Mouse (Mus musculus) neural tube, embryonic 14.5 days (tissue): ENCODE results near the gene Gon4l. TPM values are rescaled to one million over a fixed set of nuclear protein-coding genes. Genes with fewer than 3 reads are reported as not detected.

Source experiments
- ATAC-seq: fragments of 200-750 bp; cut with Nextera tagmentation; 2 replicates; pipeline ENCODE4 v1.8.0; 2017; ENCODE audit warnings: low read depth, mild to moderate bottlenecking, moderate TSS enrichment, moderate library complexity
- H3K27ac ChIP-seq: fragments of 300-500 bp; sonication (generic); 2 replicates; pipeline ENCODE4 v1.5.1; 2014; ENCODE audit warnings: low read depth, mild to moderate bottlenecking, control low read depth, low read length, moderate library complexity, mixed read lengths
- H3K27me3 ChIP-seq: fragments of 300-500 bp; sonication (generic); 2 replicates; pipeline ENCODE4 v1.6.1; 2014; ENCODE audit warnings: low read length; ENCODE audit not compliant: control insufficient read depth, insufficient read depth
- H3K36me3 ChIP-seq: fragments of 300-500 bp; sonication (generic); 2 replicates; pipeline ENCODE4 v1.6.1; 2014; ENCODE audit warnings: low read length, mixed read lengths; ENCODE audit not compliant: control insufficient read depth, insufficient read depth
- H3K4me1 ChIP-seq: fragments of 300-500 bp; sonication (generic); 2 replicates; pipeline ENCODE4 v1.6.1; 2014; ENCODE audit warnings: low read length; ENCODE audit not compliant: control insufficient read depth, insufficient read depth
- H3K4me2 ChIP-seq: fragments of 300-500 bp; sonication (generic); 2 replicates; pipeline ENCODE4 v1.6.1; 2014; ENCODE audit warnings: mild to moderate bottlenecking, low read depth, low read length, control low read depth
- H3K4me3 ChIP-seq: fragments of 300-500 bp; sonication (generic); 2 replicates; pipeline ENCODE4 v1.5.1; 2014; ENCODE audit warnings: low read depth, low read length, control low read depth, mixed read lengths
- H3K9ac ChIP-seq: fragments of 300-500 bp; sonication (generic); replicated peaks from 2 replicates; pipeline ENCODE4 v1.6.1; 2014; ENCODE audit warnings: low read depth, mild to moderate bottlenecking, control low read depth, low read length, mixed read lengths
- H3K9me3 ChIP-seq: fragments of 300-500 bp; sonication (generic); 2 replicates; pipeline ENCODE4 v1.6.1; 2016; ENCODE audit warnings: low read length; ENCODE audit not compliant: control insufficient read depth
- WGBS: fragments of 180-500 bp; shearing (Covaris S2); extraction: QIAGEN DNeasy Blood & Tissue Kit; methylation state at CpG from one replicate; pipeline ENCODE4 v1.1.7; 2014; 5-methylcytosine and 5-hydroxymethylcytosine counted together
- polyA plus RNA-seq: library from polyadenylated mRNA; unstranded; fragments of >200 nt; fragmentation: Nextera tagmentation; extraction: Ambion mirVana; gene quantifications from 2 replicates; pipeline ENCODE4 v1.2.1, GENCODE M21; 2014

Gene Gon4l
- polyA plus RNA-seq, 1 experiment from 2014 or later, result 17.0 TPM

GRCm38 (mm10) chr3:88923989-88924591 is 89.1 kb downstream of the Gon4l start:
- Histone ChIP-seq H3K27me3 (no peaks in the 10 kb centered on the region), H3K9me3 (no peaks in the 10 kb centered on the region), H3K36me3 (peaks cover 76% of the 10 kb centered on the region), H3K4me3 (no peak overlapping the region), H3K9ac (no peak overlapping the region), H3K27ac (no peak overlapping the region), H3K4me2 (no peak overlapping the region), H3K4me1 (no peaks in the 10 kb centered on the region)
- WGBS, result 91% methylated on average over 8 of the region's 8 CpGs
- ATAC-seq, result no peak

- WGBS, result 91% methylated on average over 2 of the region's 2 CpGs
- no peak overlapping the region for H3K4me3 ChIP-seq
- no peaks in the 10 kb centered on the region for H3K4me1 ChIP-seq
- ATAC-seq, result no peak
- H3K36me3 ChIP-seq, result peaks cover 81% of the 10 kb centered on the region
- no peak overlapping the region for H3K27ac ChIP-seq
- no peaks in the 10 kb centered on the region for H3K27me3 ChIP-seq
- no peak overlapping the region for H3K9ac ChIP-seq
- no peak overlapping the region for H3K4me2 ChIP-seq
- no peaks in the 10 kb centered on the region for H3K9me3 ChIP-seq
These were observed 90.6 kb downstream of the Gon4l start for GRCm38 (mm10) chr3:88925651-88926050.

- Histone ChIP-seq H3K36me3 (peaks cover 64% of the 10 kb centered on the region), H3K9ac (no peak overlapping the region), H3K27me3 (no peaks in the 10 kb centered on the region), H3K27ac (no peak overlapping the region), H3K4me2 (no peak overlapping the region), H3K4me1 (no peaks in the 10 kb centered on the region), H3K9me3 (no peaks in the 10 kb centered on the region), H3K4me3 (no peak overlapping the region)
- 92% methylated on average over 3 of the region's 3 CpGs for WGBS
- no peak for ATAC-seq
These were observed 94.5 kb downstream of the Gon4l start for GRCm38 (mm10) chr3:88929501-88929900.

DNA sequence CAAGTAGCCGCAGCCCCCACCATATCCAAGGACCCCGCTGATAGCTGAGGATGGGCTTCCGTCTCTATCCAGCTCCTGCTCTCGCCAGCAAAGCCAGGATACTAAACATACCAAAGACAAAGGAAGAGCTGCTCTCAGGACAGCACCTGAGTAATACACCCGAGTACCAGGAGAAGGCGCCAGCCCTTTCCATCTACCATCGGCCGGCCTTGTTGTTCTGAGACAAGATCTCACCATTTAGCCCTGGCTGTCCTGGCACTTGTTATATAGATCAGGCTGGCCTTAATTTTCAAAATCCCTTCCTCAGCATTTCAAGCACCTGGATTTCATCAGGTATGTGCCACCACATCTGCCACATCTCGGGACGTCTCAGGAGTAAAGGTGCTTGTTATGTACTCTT is 104.0 kb downstream of the Gon4l start:
- peaks cover 33% of the 10 kb centered on the region for H3K36me3 ChIP-seq
- H3K9me3 ChIP-seq, result no peaks in the 10 kb centered on the region
- no peaks in the 10 kb centered on the region for H3K27me3 ChIP-seq
- WGBS, result 91% methylated on average over 10 of the region's 10 CpGs
- H3K9ac ChIP-seq, result no peak overlapping the region
- H3K27ac ChIP-seq, result no peak overlapping the region
- H3K4me2 ChIP-seq, result no peak overlapping the region
- H3K4me3 ChIP-seq, result no peak overlapping the region
- no peak for ATAC-seq
- no peaks in the 10 kb centered on the region for H3K4me1 ChIP-seq

- Histone ChIP-seq H3K27me3 (no peaks in the 10 kb centered on the region), H3K9ac (no peak overlapping the region), H3K4me3 (no peak overlapping the region), H3K36me3 (peaks cover 29% of the 10 kb centered on the region), H3K4me1 (no peaks in the 10 kb centered on the region), H3K9me3 (no peaks in the 10 kb centered on the region), H3K4me2 (no peak overlapping the region), H3K27ac (no peak overlapping the region; the same call in 1 of the 2 replicates)
- WGBS, result 77% methylated on average over 3 of the region's 3 CpGs
- ATAC-seq, result no peak
These were observed 104.7 kb downstream of the Gon4l start for GRCm38 (mm10) chr3:88939749-88940148.

DNA sequence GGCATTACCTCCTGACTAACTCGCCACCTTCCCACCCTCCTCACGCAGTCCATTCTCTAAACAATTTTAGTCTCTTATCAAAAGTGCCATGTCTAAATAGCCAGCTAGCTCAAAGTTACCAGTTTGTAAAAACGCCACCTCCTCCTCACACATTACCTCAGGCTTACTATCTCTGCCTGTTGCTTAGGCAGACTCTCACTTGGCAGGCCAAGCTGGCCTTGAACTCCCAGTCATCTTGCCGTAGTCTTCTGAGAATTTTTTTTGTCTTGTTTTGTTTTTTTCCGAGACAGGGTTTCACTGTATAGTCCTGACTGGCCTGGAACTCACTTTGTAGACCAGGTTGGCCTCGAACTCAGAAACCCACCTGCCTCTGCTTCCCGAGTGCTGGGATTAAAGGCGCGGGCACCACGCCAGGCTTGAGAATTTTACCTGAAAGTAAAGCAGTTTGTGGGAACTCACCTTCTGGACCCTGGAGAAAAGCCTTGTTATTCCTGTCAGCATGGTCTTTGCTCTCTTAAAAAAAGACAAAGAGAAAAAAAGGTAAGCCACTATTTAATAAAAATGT is 107.4 kb downstream of the Gon4l start:
- Histone ChIP-seq H3K27me3 (no peaks in the 10 kb centered on the region), H3K27ac (no peak overlapping the region), H3K4me1 (no peaks in the 10 kb centered on the region), H3K9me3 (no peaks in the 10 kb centered on the region), H3K4me3 (no peak overlapping the region), H3K4me2 (no peak overlapping the region), H3K9ac (no peak overlapping the region), H3K36me3 (peaks cover 14% of the 10 kb centered on the region)
- WGBS, result 96% methylated on average over 10 of the region's 10 CpGs
- ATAC-seq, result no peak

DNA sequence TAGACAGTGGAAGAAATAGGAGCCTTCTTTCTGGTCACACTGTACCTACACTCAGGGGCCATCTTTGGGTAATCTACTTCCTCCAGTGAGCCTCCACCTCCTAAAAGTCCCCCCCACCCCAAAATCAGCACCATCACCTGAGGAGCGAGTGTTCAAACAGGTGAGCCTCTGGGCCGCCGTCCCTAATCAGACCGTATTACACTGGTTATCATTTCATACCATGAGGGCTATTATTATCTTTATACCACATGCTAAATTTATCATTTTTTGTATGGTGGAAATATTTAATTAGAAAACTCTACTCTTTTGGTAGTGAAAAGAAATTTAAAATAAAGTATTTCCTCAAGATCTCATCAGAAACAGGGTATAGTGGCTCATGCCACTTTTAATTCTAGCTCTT is 109.1 kb downstream of the Gon4l start:
- H3K4me2 ChIP-seq, result no peak overlapping the region
- H3K36me3 ChIP-seq, result peaks cover 10% of the 10 kb centered on the region; the same call in 1 of the 2 replicates
- H3K9me3 ChIP-seq, result no peaks in the 10 kb centered on the region
- no peak overlapping the region for H3K4me3 ChIP-seq
- no peaks in the 10 kb centered on the region for H3K27me3 ChIP-seq
- H3K27ac ChIP-seq, result no peak overlapping the region
- no peak overlapping the region for H3K9ac ChIP-seq
- H3K4me1 ChIP-seq, result peaks cover 12% of the 10 kb centered on the region
- 67% methylated on average over 4 of the region's 4 CpGs for WGBS
- no peak for ATAC-seq

DNA sequence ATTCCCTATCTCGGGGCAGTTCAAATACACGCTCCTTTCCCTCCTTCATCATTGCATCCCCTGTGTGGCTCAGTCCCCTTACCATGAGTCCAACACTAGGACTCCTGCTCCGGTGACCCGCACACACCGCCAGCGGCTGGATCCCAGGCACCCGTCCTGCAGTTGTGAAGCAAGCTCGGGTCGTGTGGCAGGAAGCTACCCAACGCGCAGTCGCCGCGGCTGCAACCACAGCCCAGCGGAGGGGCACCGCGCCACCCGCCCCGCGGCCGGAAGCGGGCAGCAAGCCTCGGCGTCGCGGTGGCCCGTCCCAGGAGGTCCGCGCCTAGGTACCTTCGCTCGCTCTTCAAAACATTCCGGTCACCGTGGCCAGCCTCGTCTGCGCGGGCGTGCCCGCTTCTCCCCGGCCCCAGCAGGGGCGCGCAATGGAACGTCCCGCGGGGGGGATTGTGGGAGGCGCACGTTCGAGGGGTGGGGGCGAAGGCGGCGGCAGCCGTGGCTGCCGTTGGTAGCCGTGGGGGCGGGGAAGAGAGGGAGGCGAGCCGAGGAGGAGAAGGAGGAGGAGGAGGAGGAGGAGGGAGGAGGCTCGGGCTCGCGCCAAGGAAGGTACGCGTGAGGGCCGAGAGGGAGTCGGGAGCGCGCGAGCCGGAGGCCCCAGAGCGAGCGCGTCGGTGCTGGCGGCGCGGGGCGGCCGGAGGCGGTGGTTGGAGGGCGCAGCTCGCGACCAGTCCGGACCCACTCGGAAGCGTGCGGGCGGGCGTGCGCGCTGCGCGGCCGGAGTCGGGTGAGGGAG is 115.0 kb downstream of the Gon4l start:
- Histone ChIP-seq H3K9ac (peak overlapping the region; percentile 93), H3K4me2 (peak overlapping the region; percentile 67), H3K9me3 (no peaks in the 10 kb centered on the region), H3K27ac (peak overlapping the region; percentile 99), H3K27me3 (no peaks in the 10 kb centered on the region), H3K36me3 (no peaks in the 10 kb centered on the region), H3K4me3 (peak overlapping the region; percentile 92), H3K4me1 (peaks cover 31% of the 10 kb centered on the region)
- WGBS, result under 1% methylated on average over 71 of the region's 92 CpGs
- peak; percentile 94 for ATAC-seq
